Mouse (Mus musculus) embryonic facial prominence, embryonic 11.5 days (tissue): ENCODE data around the gene Nid1. TPM values are rescaled to one million over a fixed set of nuclear protein-coding genes. Genes with fewer than 3 reads are reported as not detected.
"Not testable (repeated sequence)": the region's sequence is repeated elsewhere in the genome, so short reads cannot be mapped to it uniquely, and the experiment has no call there.

Source experiments
- ATAC-seq: fragments of 200-750 bp; cut with Nextera tagmentation; replicated peaks from 2 replicates; pipeline ENCODE4 v1.8.0; 2017; ENCODE audit warnings: low read depth; ENCODE audit not compliant: insufficient number of reproducible peaks, low FRiP score, low TSS enrichment
- DNase-seq: peaks from one replicate; pipeline ENCODE4 v3.0.0-alpha.2; 2015; ENCODE audit warnings: low spot score
- H3K27ac ChIP-seq: fragments of 300-500 bp; sonication (generic); replicated peaks from 2 replicates; pipeline ENCODE4 v1.5.1; 2014; ENCODE audit warnings: mild to moderate bottlenecking, low read depth, low read length, control low read depth
- H3K27me3 ChIP-seq: fragments of 300-500 bp; sonication (generic); 2 replicates; pipeline ENCODE4 v1.6.1; 2014; ENCODE audit warnings: mild to moderate bottlenecking, low read length, moderate library complexity, mixed read lengths; ENCODE audit not compliant: control insufficient read depth, insufficient read depth
- H3K36me3 ChIP-seq: fragments of 300-500 bp; sonication (generic); replicated peaks from 2 replicates; pipeline ENCODE4 v1.6.1; 2014; ENCODE audit warnings: low read depth, mild to moderate bottlenecking, low read length, moderate library complexity, mixed read lengths; ENCODE audit not compliant: control insufficient read depth, insufficient read depth
- H3K4me1 ChIP-seq: fragments of 300-500 bp; sonication (generic); 2 replicates; pipeline ENCODE4 v1.6.1; 2014; ENCODE audit warnings: low read length, mixed read lengths; ENCODE audit not compliant: control insufficient read depth, insufficient read depth
- H3K4me2 ChIP-seq: fragments of 300-500 bp; sonication (generic); 2 replicates; pipeline ENCODE4 v1.6.1; 2014; ENCODE audit warnings: low read depth, mild to moderate bottlenecking, control low read depth, low read length, moderate library complexity
- H3K4me3 ChIP-seq: fragments of 300-500 bp; sonication (generic); 2 replicates; pipeline ENCODE4 v1.5.1; 2014; ENCODE audit warnings: low read depth, low read length, control low read depth
- H3K9ac ChIP-seq: fragments of 300-500 bp; sonication (generic); replicated peaks from 2 replicates; pipeline ENCODE4 v1.6.1; 2014; ENCODE audit warnings: mild to moderate bottlenecking, control low read depth, low read length
- H3K9me3 ChIP-seq: fragments of 300-500 bp; sonication (generic); replicated peaks from 2 replicates; pipeline ENCODE4 v1.6.1; 2016; ENCODE audit warnings: mild to moderate bottlenecking, low read length, inconsistent platforms, mixed read lengths; ENCODE audit not compliant: control insufficient read depth
- WGBS: fragments of 180-500 bp; shearing (Covaris S2); extraction: QIAGEN DNeasy Blood & Tissue Kit; methylation state at CpG from one replicate; pipeline ENCODE4 v1.1.7; 2014; 5-methylcytosine and 5-hydroxymethylcytosine counted together
- polyA plus RNA-seq: library from polyadenylated mRNA; unstranded; fragments of >200 nt; fragmentation: Nextera tagmentation; extraction: Ambion mirVana; gene quantifications from 2 replicates; pipeline ENCODE4 v1.2.1, GENCODE M21; 2014

The Nid1 gene
- polyA plus RNA-seq, 1 experiment from 2014 or later = 54.8 TPM

DNA sequence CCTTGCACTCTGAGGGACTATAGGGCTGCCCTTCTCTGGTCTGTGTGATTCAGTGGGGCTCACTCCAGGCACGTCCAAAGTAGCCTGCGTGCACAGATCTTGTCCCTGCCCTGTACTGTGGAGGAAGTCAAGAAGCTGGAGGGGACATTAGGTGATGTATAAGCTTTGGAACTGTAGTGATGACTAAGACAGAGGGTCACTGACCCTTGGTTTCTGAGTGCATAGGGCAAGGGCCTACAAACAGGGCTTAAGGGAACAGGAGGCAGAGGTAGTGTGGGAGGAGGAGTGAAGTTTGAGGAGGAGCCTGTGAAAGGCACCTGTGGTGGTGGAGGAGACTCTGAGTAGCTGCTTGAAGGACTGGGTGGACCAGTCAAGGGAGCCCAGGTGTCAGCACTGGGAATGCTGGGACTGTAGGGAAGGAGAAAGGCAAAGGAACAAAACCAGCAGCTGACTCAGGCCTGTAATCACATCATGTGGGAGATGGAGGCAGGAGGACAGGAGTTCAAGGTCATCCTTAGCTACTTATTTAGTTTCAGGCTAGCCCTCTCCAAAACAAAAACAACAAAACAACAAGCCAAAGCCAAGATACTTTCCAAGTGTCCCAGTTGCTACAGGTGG lies 23.3 kb downstream of the Nid1 start:
- H3K27ac ChIP-seq = no peak overlapping the region
- no peaks in the 10 kb centered on the region for H3K9me3 ChIP-seq
- no peaks in the 10 kb centered on the region for H3K27me3 ChIP-seq
- 67% methylated on average over 2 of the region's 2 CpGs for WGBS
- H3K4me2 ChIP-seq = no peak overlapping the region
- DNase-seq (no peak), ATAC-seq (no peak; the same call in 1 of the 2 replicates)
- H3K9ac ChIP-seq = no peak overlapping the region
- no peaks in the 10 kb centered on the region for H3K36me3 ChIP-seq
- no peak overlapping the region for H3K4me3 ChIP-seq
- no peaks in the 10 kb centered on the region for H3K4me1 ChIP-seq

DNA sequence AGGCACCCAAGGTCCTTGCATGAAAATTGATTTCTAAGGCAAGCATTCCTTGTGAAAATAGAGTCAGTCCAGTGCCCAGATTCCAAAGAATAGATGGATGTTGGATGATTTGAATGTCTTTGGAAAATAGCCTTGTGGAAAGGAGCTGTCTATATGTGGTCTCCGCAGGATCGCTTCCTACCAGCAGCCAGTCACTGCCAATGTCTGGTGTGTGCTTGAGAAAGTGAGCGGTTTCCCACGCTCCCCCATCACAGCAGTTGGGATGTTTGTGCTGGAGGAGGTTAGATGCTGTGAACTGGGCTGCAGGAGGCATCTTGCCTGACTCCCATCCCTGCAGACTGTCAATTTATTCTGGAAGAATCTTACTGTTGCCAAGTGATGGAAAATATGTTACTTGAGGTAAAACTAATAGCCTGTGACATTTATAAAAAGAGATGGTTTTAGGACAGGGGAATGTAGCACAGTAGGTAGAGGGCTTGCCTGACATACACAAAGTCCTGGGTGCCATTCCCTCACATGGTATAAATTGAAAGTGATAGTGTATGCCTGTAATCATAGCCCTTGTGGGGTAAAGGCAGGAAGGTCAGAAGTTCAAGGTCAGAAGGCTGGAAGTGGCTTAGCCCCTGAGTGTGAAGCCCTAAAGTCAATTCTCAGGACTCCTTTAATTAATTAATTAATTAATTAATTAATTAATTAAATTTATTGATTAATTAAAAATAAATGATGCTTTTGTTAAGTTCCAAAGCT lies 24.3 kb downstream of the Nid1 start:
- Histone ChIP-seq H3K27ac (no peak overlapping the region), H3K27me3 (no peaks in the 10 kb centered on the region), H3K4me1 (no peaks in the 10 kb centered on the region), H3K4me3 (no peak overlapping the region), H3K9me3 (no peaks in the 10 kb centered on the region), H3K36me3 (no peaks in the 10 kb centered on the region), H3K4me2 (no peak overlapping the region), H3K9ac (no peak overlapping the region)
- no peak for DNase-seq
- 83% methylated on average over 4 of the region's 4 CpGs for WGBS
- ATAC-seq = no peak

DNA sequence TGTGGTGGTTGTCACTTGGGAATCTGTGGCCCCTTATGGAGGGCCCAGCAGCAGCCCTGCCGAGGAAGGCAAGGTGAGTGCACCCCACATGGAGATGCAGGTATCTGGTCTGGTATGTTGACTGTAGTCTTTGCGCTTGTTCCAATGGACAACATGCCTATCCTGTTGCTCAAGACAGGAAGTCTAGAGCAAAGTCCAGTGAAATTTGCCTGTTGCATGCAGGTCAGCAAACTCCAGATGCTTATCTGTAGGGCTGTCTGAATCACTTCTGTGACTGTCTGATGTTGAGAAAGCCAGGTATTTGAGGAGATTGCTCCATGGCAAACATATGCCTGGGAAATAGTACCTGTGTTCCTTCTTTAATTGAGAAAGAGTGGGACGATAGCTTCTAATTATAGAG lies 26.6 kb downstream of the Nid1 start:
- no peak for ATAC-seq
- Histone ChIP-seq H3K4me3 (no peak overlapping the region), H3K27ac (no peak overlapping the region), H3K27me3 (no peaks in the 10 kb centered on the region), H3K4me1 (no peaks in the 10 kb centered on the region), H3K9ac (no peak overlapping the region), H3K36me3 (no peaks in the 10 kb centered on the region), H3K9me3 (no peaks in the 10 kb centered on the region), H3K4me2 (no peak overlapping the region)
- no peak for DNase-seq
- WGBS = 95% methylated on average over 3 of the region's 3 CpGs

DNA sequence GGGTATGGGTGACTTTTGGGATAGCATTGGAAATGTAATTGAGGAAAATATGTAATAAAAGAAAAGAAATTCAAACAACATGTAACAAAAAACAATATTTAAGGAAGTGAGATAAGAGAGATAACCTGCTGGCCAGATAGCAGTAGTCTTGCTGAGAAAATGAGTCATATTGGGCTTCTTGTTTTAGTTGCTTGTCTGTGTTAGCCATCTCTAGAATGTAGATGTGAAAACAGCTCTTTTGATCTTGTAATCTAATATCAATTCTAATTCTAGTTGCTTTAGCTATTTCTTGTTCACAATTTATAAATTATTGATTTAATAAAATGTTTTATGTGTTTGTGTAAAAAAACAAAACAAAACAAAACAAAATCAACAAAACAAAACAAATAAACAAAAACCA lies 29.9 kb downstream of the Nid1 start:
- not testable (repeated sequence) for H3K9me3 ChIP-seq, H3K4me2 ChIP-seq, H3K4me1 ChIP-seq, H3K27ac ChIP-seq, H3K4me3 ChIP-seq, H3K9ac ChIP-seq, H3K36me3 ChIP-seq, ATAC-seq, H3K27me3 ChIP-seq, DNase-seq

DNA sequence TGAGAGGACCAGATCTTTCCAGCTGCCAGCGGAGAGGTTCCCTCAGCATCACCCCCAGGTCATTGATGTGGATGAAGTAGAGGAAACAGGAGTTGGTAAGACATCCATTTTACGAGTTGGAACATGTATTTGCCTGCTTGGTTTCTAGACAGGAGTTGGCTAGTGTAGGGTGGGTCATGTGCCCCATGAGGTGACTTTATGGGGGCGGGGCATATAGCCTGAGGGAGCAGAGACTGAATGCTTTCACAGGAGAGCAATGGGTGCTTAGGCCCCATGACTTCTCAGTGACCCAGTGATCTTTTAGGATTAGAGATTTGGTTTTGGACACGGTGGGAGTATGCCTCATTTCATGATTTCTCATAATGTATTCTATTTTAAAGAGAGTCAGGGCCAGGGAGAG lies 31.2 kb downstream of the Nid1 start:
- Histone ChIP-seq H3K9ac (no peak overlapping the region), H3K4me3 (no peak overlapping the region), H3K9me3 (no peaks in the 10 kb centered on the region), H3K36me3 (no peaks in the 10 kb centered on the region), H3K4me2 (no peak overlapping the region), H3K27ac (no peak overlapping the region), H3K4me1 (no peaks in the 10 kb centered on the region), H3K27me3 (no peaks in the 10 kb centered on the region)
- 83% methylated on average over 4 of the region's 4 CpGs for whole genome bisulfite sequencing
- DNase-seq (no peak), ATAC-seq (0 out of 2 replicates have a peak, but pooled peaks have one; percentile 27)

DNA sequence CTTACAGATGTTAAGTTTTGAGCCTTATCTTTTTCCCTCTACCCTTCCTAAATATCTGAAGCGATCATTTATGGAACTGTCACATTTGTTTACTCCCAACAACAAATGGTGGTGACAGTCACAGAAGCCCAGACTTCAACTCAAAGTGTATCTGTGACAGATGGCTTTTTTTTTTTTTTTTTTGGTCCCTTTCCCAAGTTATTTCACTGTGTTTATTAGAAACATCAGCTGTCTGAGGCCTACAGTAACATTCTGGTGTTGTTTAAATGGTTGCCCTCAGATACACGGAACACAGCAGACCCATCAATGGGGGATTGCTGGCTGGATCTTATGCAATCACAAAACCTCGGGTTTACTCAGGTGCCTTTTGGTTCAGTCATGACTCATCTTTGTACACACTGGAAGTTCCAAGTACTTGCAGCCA lies 34.0 kb downstream of the Nid1 start:
- 84% methylated on average over 3 of the region's 3 CpGs for WGBS
- no peak overlapping the region for H3K4me2 ChIP-seq
- H3K36me3 ChIP-seq = no peaks in the 10 kb centered on the region
- DNase-seq (no peak), ATAC-seq (no peak)
- no peak overlapping the region for H3K4me3 ChIP-seq
- no peak overlapping the region for H3K27ac ChIP-seq
- H3K27me3 ChIP-seq = no peaks in the 10 kb centered on the region
- H3K4me1 ChIP-seq = no peaks in the 10 kb centered on the region
- no peaks in the 10 kb centered on the region for H3K9me3 ChIP-seq
- H3K9ac ChIP-seq = no peak overlapping the region

DNA sequence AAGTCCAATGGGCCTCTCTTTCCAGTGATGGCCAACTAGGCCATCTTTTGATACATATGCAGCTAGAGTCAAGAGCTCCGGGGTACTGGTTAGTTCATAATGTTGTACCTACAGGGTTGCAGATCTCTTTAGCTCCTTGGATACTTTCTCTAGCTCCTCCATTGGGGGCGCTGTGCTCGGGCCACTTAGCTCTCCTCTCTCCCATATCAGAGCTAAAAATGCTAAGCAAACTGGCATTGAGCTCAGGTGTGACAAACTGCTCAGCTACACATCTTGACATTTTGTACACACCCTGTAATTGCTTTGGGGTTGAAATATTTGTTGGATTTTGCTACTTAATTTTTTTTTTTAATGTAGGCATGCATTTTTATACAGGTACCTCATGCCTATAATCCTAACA lies 37.1 kb downstream of the Nid1 start:
- H3K9me3 ChIP-seq, H3K9ac ChIP-seq, DNase-seq, H3K27me3 ChIP-seq, H3K27ac ChIP-seq, H3K4me1 ChIP-seq, H3K4me3 ChIP-seq, ATAC-seq, H3K36me3 ChIP-seq, H3K4me2 ChIP-seq: not testable (repeated sequence)
- 57% methylated on average over 2 of the region's 3 CpGs for WGBS

DNA sequence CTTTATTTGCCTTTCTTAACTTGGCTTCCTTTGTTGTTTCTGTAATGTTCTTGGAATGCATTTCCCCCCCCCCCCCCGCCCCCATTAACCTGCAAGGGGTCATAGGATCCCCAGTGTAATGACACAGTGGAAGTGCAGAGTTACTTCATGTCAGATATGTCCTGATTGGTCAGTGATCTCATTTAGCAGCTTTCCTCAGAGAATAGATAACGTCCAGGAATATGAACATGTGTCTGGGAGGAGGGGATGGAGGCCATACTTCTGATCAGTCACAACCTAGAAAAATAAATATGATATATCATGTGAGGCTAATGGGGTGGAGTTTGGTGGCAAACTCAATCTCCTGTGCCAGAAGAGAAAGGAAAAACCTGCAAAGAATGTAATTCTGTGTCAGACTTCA lies 37.6 kb downstream of the Nid1 start:
- no peak for DNase-seq
- no peaks in the 10 kb centered on the region for H3K27me3 ChIP-seq
- H3K9ac ChIP-seq = no peak overlapping the region
- H3K27ac ChIP-seq = no peak overlapping the region
- H3K4me2 ChIP-seq = no peak overlapping the region
- H3K4me3 ChIP-seq = no peak overlapping the region
- H3K4me1 ChIP-seq = no peaks in the 10 kb centered on the region
- H3K36me3 ChIP-seq = no peaks in the 10 kb centered on the region
- H3K9me3 ChIP-seq = no peaks in the 10 kb centered on the region
- ATAC-seq = no peak
- WGBS = 20% methylated on average over 2 of the region's 2 CpGs
